Mouse (Mus musculus): ENCODE results near the gene Stard5.

Stard5 gene

DNA sequence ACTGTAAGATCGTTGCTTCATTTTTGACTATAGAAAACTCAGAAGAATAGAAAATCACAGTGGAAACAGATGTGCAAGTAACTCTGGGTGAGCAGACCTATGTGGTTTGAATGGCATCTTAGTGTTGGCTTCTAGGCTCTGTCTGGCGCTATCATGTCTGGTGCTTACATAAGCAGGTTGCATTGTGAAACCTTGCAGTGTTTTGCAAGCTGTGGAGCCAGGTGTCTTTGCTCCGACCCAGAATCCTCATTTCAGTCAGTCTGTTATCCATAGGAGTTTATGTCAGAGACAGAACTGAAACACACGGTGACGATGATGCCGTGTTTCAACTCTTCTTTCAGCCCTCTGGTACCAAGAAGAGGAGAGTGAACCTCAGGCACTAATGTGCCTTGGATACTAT, 2.1 kb downstream of the Stard5 start:
- no peak for DNase-seq

GRCm38 (mm10) chr7:83635726-83636125, 4.0 kb downstream of the Stard5 start:
- DNase-seq: no peak

DNA sequence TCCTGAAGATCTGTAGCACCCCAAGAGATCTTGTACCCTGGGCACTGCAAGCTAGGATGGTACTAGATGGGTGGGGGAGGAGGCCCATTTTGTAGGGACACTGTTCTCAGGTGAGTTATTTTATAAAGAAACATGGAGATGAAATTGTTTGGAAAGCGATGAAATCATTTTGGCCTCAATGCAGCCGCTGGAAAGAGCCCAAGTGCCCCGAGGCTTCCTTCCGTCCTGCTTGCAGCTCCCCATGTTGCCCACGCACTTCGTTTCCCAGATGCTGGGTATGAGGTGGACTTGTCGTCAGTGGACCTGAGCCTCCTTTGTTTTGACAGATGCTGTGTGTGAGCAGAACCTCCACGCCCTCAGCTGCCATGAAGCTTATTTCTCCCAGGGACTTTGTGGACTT, 4.7 kb downstream of the Stard5 start:
- DNase-seq: peak; percentile 58 to 59

- DNase-seq: no peak
Observed at GRCm38 (mm10) chr7:83637781-83638583, 6.2 kb downstream of the Stard5 start.

DNA sequence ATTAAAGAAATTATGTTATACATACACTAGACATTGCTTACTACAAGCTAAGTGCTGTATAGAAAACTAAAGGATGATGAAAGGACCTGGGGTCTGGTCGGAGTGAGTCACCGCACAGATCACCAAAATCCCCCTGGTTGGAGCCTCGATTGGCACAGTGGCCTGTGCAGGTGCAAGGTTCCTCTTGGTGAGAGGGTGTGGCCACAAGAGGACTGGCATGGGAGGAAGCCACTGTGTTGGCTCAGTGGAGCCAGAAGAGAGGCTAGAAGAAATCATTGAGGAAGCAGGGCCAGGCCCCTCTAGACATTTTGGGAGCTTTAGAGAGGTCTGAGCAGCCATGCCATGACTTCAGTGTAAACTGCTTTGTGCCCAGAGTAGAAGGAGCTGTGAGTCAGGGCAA, 7.3 kb downstream of the Stard5 start:
- no peak for DNase-seq

DNA sequence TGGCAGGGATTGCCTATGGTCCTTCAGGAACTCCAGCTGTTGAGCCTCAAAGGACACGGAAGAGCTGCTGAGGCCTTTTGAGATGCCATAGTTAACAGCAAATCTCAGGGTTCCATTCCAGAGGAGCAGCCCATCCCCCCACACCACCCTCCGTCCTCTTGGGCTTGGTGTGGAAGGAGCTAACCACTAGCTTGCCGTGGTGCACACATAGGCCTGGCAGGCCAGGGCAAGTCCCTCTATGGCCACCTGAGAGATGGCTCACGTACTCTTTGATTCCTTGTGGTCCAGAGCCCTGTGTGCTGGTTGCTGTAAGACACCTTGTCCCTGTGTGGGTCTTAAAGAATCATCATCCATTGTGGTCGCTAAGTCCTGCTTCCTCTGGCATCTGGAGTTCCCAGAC, 8.8 kb downstream of the Stard5 start:
- DNase-seq: no peak

DNA sequence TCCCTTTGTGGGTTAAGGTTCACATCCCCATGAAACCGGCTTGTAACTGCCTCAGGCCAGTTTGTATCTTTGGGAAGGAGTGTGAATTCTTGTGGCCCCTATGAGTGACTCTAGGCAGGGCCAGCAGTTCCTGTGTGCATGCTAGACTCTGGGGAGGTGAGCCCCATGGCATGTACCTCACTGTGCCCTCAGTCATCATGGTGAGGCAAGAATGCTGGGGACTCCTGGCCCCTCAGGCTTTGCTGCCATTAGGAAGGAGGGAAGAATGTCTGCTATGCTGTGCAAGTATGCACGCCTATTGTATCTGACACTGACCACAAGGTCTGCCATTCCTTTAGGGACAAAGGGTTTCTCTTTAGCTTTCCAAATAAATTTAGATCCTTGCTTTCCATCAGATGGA, 9.4 kb downstream of the Stard5 start:
- no peak for DNase-seq

GRCm38 (mm10) chr7:83643581-83643980, 11.8 kb downstream of the Stard5 start:
- no peak for DNase-seq

DNA sequence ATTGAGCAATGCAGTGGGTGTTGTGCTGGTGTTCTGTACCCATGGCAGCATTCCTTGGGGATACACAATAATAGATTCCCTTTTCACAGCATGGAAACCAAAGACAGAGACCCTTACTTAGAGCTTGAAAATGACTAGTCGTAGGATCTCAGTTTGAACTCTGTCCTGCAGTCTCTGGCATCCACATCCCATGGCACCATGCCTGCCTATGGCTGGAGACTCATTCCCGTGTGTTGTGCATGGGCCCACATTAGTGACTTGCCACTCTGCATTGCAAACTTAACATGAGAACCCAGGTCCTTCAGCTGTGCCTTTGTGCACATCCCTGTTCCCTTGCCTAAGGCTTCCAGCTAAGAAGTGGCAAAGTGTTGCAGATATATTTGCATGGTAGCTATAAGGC, 13.0 kb downstream of the Stard5 start:
- no peak for DNase-seq

- DNase-seq: no peak
Observed at GRCm38 (mm10) chr7:83645476-83645875, 13.7 kb downstream of the Stard5 start.

- no peak for DNase-seq
Observed at GRCm38 (mm10) chr7:83648807-83649206, 17.0 kb downstream of the Stard5 start.

DNA sequence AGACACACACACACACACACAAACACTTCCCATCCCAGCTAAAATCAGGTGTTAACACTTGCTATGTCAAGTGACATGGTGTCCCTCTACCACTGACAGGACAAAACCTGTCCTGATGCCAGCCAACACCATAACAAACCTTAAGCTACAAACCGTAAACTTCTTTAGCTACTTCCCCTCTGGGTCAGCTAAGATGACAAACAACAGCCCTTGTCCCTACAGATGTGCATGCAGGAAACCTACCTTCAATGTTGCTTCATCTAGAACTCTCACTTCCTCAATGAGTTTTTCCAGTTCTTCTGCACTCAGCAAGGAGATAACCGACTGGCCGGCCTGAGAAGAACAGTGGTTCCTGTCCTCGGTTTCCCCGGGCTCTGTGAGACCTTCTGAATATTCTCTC, 18.9 kb downstream of the Stard5 start:
- no peak for DNase-seq

- DNase-seq: no peak
Observed at GRCm38 (mm10) chr7:83652498-83652897, 20.7 kb downstream of the Stard5 start.

- DNase-seq: no peak
Observed at GRCm38 (mm10) chr7:83653605-83654051, 21.9 kb downstream of the Stard5 start.

DNA sequence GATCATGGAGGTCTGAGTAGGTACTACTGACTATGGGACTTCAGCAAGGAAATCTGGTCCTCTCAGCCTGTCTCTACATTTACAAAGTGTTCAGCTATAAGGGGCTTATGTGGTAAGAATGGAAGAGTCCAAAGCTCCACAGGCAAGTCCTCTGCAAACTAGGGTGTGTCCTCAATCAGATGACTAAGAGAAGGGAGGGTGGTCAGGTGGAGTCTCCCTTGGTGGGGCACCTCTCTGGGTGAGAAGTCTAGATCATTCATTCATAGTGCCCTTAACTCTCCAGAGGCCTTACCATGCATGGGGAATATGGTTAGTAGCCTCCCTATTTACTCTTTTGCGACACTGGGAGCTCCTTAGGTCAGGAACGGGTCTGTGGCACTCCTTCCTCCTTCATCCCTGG, 22.4 kb downstream of the Stard5 start:
- DNase-seq: no peak

DNA sequence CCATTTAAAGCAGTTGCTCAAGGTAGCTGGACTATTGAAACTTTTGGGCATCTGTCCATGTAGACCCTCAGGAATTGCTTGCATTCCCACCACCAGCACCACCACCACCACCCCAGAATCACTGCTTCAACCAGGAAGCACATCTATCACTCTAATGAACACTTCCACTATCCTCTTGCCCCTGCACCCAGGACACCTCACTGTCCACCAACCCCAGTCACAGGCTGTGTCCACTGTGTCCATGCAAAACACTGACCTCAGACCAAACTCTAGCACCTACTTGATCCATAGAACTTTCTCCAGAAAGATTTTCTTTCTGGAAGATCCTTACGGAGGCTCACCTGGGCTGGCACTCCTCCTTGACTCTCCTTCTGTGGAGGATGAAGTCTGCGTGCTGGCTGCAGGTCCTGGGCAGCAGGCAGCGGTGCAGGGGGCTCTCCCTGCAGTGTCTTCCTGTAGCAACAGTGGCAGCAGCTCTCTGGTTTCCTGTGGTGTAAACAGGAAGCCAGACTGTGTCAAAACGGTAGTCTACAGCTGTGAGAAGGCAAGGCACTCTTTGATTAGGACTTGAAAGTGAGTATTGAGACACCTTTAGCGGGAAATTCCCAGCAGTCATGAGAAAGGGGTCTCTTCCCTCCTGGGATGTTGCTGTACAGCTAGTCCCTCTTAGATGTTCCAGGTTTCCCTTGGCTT, 23.3 kb downstream of the Stard5 start:
- DNase-seq: no peak

- DNase-seq: no peak
Observed at GRCm38 (mm10) chr7:83658716-83659115, 27.0 kb downstream of the Stard5 start.

DNA sequence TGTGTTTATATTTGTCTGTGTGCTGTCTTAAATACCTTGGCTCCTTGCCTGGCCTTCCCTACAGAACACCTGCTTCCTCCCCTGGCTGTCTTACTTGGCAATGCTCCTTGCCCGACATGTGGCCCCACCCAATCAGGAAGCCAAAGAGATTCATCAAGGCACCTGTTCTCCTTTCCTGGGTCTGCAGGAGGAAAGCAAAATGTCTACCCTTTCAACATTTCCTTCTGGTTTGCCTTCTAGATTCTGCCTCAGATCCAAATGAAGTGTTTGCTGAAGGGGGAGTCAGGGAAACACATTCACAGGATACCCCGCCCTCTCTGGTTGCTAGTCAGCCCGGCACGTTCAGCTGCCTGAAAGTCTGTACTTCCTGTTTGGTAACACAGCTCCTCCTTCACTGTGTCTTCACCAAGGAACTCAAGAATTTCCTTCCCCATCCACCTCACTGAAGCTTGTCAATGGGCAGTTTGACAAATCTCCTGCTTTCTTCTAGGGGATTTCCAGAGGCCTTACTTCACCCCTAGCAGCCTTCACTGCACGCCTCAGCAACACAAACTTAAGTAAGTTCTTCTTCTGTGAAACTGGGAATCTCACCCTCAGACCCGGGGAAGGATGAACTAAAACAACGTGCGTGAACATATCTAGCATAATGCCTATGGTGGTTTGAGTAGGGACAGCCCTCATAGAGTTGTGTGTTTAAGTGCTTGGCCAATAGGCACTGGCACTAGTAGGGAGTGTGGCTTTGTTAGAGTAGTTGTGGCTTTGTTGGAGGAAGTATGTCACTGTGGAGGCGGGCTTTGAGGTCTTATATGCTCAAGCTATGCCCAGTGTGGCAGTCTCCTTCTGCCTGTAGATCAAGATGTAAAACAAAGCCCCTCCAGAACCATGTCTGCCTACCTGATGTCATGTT, 27.7 kb downstream of the Stard5 start:
- DNase-seq: peak; percentile 65 to 75

GRCm38 (mm10) chr7:83660273-83660691, 28.5 kb downstream of the Stard5 start:
- DNase-seq: peak in 1 of 2 experiments; percentile 53

- no peak for DNase-seq
Observed at GRCm38 (mm10) chr7:83661031-83661430, 29.3 kb downstream of the Stard5 start.

- no peak for DNase-seq
Observed at GRCm38 (mm10) chr7:83661763-83662162, 30.0 kb downstream of the Stard5 start.

- DNase-seq: peak in 1 of 2 experiments; percentile 68
Observed at GRCm38 (mm10) chr7:83662711-83663375, 31.1 kb downstream of the Stard5 start.
